Mouse (Mus musculus) activated CD4-positive, CD25-positive, alpha-beta regulatory T cell, adult 4 months (primary cell): ENCODE data around the gene Prkg1. TPM values are rescaled to one million over a fixed set of nuclear protein-coding genes. Genes with fewer than 3 reads are reported as not detected.
"Not testable (repeated sequence)": the region's sequence is repeated elsewhere in the genome, so short reads cannot be mapped to it uniquely, and the experiment has no call there.

Experiments
- ATAC-seq: one replicate; pipeline ENCODE4 v1.8.0; 2017
- polyA plus RNA-seq, 2 experiments: library from polyadenylated mRNA; unstranded; fragments of 100-300 nt; shearing (Covaris generic); gene quantifications; one replicate each; pipeline ENCODE4 v1.2.1; 2017

Gene Prkg1
- polyA plus RNA-seq, 2 experiments from 2014 or later: 0.20 TPM; not detected in 1

DNA sequence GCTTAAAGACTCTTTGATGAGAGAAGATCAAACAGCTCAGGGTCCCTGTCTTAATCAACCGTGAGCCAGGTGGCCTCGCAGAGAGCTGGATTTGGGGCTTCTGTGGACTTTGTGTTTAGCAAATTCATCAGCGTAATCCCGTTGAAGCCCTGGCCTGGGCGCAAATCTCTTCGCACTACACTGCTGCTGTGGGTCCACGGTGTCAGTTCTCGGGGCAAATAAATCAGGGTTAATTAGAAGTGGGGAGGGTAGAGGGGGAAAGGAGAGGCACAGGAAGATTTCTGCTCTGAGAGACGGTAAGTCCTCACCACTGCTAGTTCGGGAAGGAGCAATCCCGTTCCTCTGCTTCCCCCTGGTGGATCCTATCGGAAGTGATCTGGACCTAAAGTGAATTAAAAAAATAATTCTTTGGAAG lies 1210.4 kb downstream of the Prkg1 start:
- ATAC-seq: no peak

DNA sequence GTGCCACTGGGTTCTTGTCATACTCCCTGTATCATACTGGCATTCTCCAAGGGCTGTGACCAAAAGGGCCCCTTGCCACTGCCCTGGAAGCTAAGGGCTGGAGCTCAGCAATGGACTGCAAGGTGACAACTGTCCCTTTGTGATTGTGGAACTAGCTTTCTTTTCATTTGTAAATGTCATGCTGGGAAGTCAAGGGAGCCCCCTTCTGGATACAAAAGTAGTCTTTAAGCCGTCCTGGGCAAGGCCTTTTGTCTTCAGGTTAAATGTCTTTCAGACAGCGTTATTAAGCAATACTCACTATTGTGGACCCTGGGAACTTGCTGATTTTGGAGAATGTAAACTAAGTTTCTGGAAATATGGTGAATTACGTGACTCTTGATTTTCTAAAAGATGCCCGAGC lies 1211.1 kb downstream of the Prkg1 start:
- no peak for ATAC-seq

DNA sequence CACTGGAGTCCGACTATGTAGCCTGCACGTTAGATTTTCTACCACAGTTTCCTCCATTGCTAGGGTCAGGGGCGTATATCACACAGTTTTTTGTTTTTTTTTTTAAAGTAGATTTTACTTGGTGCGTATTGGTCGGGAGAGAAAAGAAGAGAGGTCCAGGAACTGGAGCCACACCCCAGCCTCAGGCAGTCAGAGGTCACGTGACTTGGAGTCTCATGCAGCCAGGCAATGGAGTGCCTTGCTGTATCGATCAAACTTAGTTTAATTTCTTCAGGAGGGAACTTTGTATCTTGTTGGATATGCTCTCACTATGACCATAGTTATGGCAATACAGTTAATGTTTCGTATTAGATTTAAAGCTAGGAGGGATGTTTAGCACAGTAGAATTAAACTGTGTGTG lies 1212.6 kb downstream of the Prkg1 start:
- ATAC-seq: no peak

DNA sequence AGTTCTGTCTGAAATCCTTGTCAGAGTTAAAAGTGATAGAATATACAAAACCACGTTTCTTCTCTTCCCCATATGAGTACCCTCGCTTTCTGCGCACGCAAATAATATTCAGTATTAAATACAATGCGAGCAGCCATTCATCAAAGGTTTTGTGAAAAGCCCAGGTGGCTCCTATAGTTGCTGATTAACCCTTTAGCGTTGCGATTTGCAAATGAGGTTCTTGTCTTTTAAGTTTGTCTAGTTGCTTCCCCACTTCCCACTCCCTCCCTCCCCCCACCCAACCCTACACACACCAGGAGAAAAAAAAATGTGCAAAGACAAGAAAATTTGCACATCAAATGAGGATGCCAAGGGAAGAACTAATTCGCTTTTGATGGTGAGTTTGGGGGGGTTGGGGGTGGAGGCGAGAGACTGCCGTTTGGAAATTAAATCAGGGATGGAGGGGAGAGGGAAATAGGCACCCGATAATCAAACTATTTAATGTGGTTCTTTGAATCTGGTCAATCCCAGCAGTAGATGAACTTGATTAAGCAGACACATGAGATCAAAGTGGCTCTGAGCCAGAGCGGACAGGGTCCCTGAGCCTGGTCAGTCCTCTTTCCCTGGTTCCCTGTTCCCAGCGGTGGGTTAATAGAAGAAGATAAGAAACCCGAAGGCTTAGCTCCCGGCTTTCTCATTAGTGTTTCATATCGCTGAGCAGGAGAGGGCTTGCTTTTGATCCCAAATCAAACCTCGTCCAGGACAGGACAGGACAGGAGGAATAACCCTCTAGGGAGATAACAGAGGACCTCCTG lies 1214.8 kb downstream of the Prkg1 start:
- ATAC-seq: no peak

DNA sequence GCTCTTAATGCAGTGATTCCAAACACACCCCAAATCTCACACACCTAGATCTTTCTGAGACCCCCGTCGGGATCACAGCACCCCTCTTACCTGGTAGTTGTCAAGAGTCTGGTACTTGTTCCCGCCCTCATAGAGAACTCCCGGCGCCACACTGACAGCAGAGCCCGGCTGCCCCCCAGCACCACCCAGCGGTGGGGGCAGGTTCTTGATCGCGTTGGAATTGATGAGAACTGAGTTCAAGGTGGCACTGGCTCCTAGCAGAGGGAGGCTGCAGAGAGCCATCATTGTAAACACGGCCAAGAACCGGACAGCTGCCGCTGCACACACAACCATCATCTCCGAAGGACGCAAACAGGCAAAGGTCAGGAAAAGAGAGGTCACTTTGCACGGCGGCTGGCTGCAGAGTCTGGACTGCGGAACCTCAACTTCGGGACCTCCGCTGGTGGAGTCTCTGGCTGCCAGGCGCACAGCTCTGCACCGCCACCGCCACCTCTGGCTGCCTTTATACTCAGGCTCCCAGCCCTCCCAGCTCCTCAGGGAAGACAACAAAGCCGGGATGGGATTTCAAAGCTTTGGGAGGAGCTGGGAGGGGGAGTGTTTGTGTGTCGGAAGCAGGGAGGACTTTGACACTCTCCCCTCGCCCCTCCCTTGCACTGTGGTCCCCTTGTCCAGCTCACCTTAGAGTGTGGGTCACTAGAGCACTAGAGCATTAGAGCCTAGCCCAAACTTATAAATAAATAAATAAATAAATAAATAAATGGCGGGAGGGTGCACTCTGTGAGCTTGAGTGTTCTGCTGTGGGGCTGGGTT lies 1215.6 kb downstream of the Prkg1 start, which contains the start of gene Dkk1:
Dkk1 (minus strand) TSS at position 622 of the 810 bp plus-strand sequence.
- no peak for ATAC-seq

DNA sequence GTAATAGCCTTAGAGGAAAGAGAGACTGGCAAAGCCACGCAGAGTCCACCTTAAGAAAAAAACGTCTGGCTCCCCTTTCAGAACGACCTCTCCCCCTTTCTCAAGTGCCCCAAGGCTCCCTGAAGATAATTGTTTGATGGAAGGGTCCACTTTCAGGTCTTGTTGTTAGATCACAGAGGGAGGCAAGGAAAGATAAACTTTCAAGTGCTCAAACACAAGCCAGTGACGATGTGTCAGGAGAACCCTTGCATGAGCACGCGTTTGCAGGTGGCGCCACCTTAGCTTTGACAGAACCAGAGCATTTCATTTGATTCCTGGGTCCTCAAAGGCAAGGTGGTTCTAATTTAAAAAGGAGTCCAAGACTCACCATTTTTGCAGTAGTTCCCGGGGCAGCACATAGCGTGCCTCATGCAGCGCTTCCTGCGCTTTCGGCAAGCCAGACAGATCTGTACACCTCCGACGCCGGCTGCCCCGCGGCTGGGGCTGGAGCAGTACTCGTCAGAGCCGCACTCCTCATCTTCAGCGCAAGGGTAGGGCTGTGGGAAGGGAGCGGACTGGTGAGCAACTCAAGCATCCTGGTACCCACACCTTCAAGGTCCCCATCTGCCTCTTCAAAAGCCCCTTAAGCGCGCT lies 1216.3 kb downstream of the Prkg1 start:
- no peak for ATAC-seq

DNA sequence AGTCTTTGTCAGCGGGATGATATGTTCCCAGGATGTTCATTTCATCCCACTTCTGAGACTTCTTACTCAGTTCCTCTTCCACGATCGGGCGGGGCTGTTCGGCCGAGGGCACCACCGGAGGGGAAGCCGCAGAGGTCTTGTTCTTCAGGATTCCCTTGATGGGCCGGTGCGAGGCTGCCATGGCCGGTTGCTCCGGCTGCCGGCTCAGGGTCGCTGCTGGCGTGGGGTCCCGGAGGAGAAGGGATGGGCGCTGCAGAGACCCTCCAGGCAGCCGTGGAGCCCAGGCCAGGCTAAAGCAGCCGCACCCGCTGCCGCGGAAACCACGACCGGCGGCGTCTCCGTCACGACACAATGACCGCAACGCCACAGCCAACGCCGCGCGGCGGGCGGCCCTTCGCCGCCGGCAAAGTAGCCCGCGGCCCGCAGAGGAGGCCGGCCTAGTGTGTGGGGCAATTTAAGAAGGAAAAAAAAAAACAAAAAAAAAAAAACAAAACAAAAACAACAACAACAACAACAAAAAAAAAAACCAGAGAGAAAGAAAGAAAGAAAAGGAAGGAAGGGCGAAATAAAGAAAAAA lies 1225.4 kb downstream of the Prkg1 start:
- not testable (repeated sequence) for ATAC-seq

DNA sequence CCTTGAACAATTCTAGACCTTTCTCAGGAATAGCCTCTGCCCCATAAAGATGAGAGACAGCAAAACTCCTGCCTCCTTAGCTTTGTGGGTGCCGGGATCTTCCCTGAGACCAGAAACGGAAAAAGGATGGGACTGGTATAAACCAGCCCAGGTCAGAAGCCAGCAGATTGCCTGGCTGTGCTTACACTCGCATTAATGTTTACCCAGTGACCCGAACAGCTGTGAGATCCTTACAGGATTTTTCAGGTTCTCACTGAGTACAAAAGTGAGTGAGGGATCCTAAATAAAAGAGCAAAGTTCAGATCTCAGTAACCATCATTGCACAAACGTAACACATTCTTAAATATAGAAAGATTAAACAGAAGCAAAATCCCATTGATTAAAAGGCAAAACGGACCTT lies 1248.1 kb downstream of the Prkg1 start:
- ATAC-seq: no peak

Other genes starting within 250 kb of the Prkg1 start
- under 1 TPM in 1 of 2 experiments, not detected in 1; 0.13 TPM for gene A1cf, start 103.7 kb upstream of the Prkg1 start, polyA plus RNA-seq